Mouse (Mus musculus): Measurements from ENCODE around the gene Pnkd.

GRCm38 (mm10) chr1:74337241-74337771, 52.6 kb downstream of the Pnkd start:
- no peak for TF ChIP-seq CTCF (IDR thresholded peaks at IDR 0.05; ENCODE audit: insufficient read depth, low read length)
- no peak for TF ChIP-seq POLR2A (IDR thresholded peaks at IDR 0.05; ENCODE audit: borderline replicate concordance, extremely low read depth, low read depth, low read length)
